Mouse (Mus musculus) heart, adult 8-10 months (tissue): Measurements from ENCODE around the gene Rbbp8nl. TPM values are rescaled to one million over a fixed set of nuclear protein-coding genes. Genes with fewer than 3 reads are reported as not detected.
"Not testable (repeated sequence)": the region's sequence is repeated elsewhere in the genome, so short reads cannot be mapped to it uniquely, and the experiment has no call there.

Experiments used
- DNase-seq: peaks from one replicate; pipeline ENCODE4 v3.0.0; 2022; ENCODE audit warnings: low spot score
- total RNA-seq, 4 experiments: library from RNA; stranded (reverse); gene quantifications; 2 replicates each; pipeline ENCODE4 v1.2.4; 2022

Rbbp8nl gene
- total RNA-seq, 4 experiments from 2014 or later: not detected

DNA sequence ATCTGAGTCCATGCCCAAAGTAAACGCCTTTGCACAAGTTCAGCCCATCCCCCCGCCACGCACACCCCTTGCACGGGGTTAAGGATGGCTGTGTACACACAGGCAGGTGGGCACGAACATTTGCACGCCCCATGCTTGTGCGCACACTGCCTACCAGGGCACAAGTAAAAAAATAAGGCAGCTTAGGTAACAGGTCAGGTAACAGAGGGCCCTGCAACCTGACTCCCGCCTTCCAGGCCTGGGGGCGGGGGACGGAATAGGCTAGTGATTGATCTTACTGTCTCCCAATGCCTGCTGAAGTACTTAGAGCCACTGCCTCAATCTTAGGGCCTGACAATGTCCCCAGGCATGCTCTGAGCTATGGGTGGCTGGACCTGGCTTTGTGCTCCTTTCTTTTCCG is 713 bp downstream of the Rbbp8nl start:
- DNase-seq: no peak

DNA sequence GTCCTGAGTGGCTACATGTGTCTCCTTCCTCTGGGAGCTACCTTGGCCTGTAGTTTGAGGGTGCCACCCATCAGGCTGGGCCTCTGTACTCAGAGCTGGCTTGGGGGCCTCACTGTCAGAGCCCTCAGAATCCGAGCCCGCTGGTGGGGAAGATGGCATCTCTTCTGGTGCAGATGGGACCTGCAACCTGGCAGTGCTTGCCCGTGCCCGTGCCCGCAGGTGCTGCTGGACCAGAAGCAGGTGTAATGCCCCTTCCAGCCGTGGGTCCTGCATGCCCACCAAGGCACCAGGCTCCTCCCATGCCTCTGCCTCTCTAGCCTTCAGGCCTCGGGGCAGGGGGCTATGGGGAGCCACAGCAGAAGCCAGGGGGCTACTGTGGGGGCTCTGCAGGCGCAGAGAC is 10.4 kb downstream of the Rbbp8nl start:
- DNase-seq: no peak

DNA sequence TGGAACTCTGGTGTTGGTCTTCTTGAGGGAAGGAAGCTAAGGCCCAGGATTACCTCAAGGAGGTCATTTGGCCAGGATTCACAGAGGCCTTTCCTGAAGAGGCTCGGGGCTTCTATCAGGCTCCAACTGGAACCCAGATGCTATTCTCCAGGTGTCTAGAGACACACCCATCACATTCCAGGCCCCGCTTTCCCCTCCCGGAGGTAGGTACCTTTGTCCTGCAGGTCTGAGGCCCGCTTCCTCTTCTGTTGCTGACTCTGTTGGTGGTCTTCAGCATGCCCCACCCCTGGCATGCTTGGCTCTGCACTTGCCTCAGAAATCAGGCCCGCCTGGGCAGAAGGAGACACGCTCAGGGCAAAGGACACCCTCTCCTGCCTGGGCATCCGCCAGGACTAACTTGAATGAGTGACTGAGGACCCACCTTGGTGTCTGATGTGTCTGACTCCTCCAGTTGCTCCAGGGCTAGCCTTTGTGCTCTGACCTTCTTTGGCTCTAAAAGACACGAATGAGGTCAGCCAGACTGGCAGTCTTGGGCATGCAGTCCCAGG is 11.8 kb downstream of the Rbbp8nl start:
- no peak for DNase-seq

DNA sequence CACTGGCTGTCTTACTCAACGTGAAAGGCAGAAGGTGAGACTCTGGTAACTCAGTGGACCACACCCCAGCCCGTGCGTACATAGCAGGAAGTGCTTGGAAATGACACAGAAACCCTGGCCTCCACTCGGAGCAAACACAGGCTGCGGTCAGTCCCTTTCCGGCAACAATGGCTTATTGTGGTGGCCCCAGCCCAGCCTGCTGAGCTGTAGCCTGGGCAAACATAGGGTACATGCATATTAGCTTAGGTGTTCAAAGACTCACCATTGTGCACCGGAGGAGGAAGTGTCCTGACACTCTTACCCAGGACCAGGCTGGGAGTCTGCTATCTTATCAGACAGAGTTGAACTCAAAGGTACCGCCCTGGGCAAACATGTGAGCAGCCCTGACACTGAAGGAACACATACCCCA is 12.8 kb downstream of the Rbbp8nl start:
- DNase-seq: no peak

DNA sequence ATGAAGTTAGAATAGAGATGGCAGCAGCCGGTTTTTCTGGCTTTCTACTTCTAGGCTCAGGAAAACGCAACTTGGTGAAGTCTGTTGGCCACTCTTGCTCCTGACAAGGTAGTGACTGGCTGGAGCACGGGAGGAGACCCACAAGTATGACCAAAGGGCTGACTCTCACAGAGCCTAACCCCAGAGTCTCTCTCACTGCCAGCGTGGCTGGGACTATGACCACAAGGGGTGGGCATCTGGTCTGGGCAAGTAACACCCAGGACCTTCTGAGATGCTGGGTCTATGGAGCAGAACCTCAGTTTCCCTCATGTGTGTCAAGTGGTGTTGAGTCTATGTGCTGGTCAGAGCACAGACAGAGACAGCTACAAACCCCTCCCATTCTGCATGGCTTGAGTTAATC is 13.3 kb downstream of the Rbbp8nl start:
- no peak for DNase-seq

DNA sequence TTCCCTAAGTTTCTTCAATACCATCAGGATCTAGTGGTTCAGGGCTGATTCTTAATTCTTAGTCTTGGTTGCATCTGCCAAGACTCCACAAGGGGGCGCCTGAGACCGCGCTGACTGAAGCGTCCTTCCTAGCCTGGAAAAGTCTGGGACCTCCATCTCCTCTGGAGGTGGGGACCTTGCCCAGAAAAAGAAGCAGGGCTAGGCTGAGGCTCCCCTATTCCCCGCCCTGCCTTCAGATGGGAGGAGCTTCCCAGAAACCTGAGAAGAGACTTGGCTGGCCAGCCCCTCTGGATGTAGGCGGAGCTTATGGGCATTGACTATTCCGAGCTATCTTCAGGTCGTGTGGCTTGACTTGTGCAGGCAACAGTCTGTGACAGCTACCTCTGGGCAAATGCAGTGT is 13.8 kb downstream of the Rbbp8nl start:
- peak; percentile 85 for DNase-seq

DNA sequence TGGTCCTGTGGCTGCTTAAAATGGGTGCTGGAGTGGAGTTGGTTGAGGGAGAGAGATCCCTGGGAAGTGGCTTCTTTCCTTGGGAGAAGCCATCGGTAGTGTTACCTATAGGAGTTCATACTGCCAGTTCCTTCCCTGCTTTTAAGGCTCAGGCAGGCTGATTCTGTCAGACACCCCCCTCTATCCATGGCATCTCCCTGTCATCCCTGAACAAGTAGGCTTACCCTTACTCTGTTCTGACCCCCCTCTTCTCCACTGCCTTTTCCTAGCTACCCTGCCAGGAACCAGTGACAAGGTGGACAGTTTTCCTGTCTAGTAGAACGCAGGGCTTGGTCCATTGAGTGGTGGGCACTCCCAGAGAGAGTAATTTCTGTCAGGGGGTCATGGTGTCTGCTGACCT is 15.2 kb downstream of the Rbbp8nl start:
- no peak for DNase-seq

DNA sequence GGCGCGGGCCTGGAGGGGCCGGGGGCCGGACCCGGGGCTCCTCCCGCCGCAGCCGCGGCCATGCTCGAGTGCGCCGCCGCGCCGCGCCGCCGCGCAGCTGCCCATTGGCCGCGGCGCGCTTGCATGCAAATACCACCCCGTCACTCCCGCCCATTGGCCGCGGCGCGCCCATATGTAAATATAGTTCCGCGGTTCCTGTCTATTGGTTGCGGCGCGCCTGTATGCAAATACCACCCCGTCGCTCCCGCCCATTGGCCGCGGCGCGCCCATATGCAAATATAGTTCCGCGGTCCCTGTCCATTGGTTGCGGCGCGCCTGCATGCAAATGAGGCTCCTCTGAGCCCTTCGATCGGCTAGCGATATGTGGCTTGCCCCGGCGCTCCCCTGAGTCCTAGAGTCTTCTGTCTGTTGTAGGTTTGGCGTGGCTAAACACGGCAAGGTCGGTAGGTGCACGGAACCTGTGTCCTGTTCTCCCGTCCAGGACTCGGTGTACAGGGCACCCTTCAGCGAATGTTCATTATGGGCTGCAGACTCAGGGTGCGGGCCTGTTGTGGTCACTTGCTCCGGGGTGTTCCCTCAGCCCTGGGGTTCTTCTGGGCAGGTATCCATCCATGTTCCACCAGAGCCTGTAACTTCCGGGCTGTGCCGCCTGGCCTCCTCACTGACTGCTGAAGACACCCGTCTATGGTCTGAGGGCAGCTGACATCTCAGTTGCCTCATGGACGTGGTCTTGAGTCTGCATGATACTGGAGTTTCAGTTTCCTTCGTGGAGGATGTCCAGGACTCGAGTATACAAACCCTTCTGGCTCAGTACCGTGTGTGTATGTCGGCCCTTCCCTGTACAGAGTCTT is 16.1 kb downstream of the Rbbp8nl start, which contains the start of gene Cables2:
TSS of gene Cables2 (minus strand) at position 103 of the 851 bp plus-strand sequence.
- DNase-seq: peak; percentile 92

DNA sequence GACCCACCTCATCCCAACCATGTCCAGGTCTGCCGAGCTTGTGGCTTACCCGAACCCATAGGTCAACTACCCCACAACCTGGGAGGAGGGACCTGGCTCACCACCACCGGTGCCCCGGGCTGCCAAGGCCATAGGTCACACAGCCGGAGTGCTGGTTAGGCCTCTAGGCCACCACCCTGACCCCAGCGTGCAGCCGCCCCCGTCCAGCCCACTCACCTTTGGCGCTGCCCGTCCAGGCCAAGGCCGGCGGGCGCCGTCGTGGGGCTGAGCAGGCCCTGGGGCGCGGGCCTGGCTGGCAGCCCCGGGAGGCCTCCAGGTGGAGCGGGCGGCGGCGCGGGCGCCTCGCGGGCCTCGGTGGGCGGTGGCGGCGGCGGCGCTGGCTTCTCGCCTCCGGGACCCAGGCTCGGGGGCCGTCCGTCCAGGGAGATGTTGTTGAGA is 16.8 kb downstream of the Rbbp8nl start:
- no peak for DNase-seq

DNA sequence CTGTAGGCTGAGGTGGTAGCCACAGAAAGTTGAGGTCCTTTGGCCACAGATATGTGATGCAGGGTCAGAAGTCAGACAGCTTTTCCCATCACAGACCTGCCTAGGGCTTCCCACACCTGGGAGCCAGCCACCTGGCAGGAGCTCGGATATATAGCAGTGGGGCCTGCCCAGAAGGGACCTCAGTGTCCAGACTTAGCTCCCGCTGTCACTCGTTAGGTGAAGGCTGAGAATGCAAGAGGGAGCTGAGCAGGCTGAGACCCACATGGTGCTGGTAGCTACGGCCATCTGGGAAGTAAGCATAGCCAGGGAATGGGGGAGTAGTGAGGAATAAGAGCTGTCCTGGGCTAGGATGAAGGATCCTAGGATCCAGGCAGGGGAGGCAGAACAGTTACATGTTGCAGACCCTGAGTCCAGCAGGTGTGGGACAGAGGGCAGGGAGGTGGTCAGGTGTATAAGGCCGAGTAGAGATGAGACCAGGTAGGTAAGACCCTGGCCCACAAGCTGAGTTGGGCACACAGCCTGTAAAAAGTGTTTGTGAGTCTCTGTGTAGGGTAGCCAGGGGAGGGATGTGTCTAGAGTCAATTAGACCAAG is 17.8 kb downstream of the Rbbp8nl start:
- DNase-seq: no peak

DNA sequence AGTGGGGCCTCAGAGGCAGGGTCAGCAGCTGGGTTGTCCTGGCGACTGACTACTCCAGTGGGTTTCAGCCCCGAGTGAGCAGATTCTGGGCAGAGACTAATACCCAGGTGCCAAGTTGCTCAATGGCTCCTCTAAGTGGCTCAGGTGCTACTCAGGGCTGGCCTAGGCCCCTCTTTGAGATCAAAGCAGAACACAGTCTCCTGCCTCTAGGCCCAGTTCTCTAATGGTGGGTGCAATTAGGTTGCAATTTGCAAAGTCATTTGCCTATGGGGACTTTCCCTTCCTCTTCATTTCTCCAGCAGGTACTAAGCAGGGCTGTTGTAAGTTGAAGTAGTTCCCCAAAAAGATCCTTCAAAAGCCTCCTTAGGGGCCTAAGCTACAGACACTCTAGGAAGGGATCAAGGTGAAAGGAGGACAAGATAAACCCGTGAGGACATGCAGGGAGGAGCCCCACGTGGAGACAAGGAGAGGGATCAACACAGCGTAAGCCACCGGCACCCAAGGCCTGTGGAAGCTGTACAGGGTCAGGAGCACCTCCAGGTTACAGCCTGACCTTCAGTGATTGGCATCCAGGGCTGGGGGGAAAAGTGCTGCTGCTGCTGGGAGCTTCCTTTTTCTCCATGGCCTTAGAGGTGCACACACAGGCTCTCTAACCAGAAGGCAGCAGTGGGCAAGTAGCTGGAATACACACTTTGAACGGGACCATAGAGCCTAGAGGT is 19.0 kb downstream of the Rbbp8nl start:
- DNase-seq: no peak

DNA sequence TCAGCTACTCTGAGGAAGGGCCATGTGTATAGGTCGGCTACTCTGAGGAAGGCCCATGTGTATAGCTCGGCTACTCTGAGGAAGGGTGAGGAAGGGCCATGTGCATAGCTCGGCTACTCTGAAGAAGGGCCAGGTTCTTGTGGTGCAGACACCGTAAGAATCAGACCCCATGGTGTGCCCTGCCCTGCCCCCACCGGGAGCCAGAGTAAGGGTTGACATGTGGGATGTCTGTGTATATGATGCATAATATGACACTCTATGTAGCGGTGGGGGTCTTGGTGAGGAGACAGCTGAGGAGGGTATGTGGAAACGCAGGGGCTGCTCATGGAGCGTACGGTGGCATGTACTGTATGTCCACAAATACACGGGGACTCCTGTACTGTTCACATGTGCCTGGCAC is 20.4 kb downstream of the Rbbp8nl start:
- no peak for DNase-seq

DNA sequence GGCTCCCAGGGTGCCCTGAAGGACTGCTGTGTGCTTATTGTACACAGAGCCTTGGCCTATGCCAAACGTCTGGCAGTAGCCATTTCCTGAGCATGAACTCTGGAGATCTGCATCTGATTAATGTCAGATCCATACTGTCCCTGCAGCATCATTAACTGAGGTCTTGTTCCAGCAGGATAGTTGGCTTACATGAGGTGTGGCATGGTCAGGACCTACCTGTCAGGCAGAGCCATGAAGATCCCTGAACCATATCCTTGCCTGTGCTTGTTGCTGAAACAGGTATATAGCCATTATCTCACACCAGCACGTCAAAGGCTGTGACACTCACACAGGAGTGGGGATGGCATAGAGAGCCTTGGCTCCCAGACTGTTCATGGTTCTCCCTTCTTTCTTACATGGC is 21.7 kb downstream of the Rbbp8nl start:
- DNase-seq: no peak

DNA sequence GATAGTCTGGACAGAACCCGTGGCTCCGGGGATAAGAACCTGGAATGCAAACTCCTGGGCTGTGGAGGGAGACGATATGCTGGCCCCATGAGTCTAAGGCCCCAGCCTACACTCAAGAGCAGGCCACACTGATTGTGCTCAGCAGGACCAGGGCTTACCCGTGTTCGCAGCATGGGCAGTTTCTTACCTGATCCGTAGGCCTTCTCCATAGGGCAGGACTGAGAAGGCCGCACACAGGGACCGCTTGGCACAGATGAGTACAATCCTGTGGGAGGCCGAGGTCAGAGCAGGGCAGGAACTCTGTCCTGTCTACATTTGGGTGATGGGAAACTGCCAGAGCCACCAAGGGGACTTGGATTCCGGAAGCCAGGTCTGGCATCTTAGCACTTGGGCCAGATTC is 26.8 kb downstream of the Rbbp8nl start:
- no peak for DNase-seq

DNA sequence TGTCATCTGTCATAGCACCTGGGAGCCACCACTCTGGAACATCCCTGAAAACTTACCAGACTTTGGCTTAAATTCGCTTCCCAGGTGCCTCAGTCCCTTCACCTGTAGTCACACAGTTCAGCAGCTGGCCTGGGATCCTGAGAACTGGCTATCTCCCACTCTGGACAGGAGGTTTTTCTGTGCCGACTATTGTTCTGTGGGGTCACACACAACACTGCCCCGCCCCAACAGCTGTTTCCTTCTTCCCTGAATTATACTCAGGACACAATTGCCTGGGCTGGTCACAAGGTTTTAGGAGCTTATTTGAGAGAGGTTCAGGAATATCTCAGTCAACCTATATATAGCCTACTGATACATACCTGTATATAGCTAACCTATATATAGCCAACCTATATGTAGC is 27.2 kb downstream of the Rbbp8nl start:
- DNase-seq: peak; percentile 82

DNA sequence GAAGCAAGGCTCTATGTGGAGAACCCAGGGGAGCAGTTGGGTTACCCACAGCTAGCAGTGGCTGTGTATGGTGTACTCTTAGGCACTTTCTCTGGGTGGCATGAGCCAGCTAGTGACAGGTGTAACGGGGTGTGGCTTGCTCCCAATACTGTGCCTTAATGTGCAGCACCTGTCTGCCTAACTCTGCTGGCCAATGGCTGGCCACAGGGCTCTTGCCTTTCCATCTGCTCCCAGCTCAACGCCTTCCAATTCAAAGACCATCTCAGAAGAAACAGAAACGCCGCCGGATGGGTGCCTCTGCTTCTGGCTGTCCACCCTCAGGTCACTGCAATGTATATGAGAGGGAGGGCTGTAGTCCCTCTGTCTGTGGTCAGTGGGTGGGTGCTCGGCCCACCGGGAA is 27.8 kb downstream of the Rbbp8nl start:
- DNase-seq: no peak

DNA sequence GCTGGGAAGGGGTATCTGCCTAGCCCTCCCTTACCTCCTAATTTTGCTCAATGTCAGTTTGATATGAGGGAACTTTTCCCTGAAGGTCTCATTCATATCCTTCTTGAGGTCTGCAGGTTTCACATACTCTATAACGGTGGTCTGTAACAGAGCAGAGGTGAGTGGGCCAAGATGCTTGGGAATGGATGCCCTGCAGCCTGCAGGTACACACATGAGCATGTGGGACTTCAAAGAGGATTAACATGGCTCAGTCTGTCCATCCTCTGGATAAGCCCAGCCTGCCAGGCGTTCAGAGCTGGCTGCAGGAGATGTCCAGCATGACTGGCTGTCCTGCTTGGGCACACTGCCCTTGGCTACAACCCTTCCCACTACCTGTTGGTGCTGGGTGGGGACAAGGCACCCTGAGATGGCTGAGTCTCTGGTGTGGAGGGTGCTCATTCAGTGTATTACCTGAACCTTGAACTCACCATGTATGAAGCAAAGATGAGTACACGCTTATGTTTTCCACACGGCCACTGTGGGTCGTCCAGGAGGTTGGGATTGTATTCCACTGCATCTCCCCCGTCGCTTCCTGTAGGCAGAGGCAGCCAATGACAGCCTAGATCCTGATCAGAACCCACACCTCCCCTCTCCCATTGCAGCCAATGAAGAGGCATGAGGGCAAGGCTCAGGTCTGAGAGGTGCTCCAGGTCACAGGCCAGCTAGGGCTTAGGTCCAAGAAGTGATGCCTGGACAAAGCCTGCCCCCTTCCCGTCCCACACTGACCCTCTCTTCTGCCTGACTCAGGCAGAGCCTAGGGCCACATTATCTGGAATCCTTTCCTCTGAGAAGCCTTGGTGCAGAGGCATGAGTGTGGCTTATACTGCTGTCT is 28.8 kb downstream of the Rbbp8nl start:
- DNase-seq: no peak

DNA sequence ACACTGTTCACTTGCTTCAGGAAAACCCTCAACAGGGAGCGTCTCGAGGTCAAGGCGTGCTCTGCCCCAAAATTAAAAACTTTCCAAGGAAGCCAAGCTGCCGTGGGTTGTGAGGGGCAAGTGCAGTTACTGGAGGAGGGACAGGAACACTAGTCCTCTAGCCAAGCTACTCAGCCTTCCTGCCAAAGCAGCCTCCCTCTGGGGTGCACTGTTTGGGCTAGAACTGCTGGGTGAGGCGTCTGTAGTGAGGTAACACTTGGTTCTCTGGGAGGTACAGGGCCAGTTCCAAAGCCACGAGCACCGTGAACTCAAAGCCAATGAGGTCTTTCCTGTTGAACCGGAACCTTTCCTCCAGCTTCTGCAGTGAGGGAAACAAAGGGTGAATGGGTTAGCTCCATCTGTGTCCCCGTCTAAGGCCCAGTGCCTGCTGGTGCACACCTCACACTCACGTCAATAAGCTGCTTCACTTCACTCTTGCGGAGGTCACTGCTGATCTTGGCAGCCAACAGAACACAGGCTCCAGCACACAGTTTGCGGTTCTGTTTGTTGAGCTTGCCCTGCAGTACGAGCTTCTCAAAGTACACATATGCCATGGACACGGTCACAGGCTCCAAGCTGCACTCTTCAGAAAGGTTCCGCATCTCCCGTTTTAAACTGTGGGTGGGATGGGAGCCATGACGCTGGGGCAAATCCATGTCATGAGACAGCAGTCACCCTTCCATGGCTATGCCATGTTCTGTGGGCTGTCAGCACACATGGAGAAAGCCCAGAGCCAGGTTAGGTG is 29.7 kb downstream of the Rbbp8nl start:
- DNase-seq: not testable (repeated sequence)

DNA sequence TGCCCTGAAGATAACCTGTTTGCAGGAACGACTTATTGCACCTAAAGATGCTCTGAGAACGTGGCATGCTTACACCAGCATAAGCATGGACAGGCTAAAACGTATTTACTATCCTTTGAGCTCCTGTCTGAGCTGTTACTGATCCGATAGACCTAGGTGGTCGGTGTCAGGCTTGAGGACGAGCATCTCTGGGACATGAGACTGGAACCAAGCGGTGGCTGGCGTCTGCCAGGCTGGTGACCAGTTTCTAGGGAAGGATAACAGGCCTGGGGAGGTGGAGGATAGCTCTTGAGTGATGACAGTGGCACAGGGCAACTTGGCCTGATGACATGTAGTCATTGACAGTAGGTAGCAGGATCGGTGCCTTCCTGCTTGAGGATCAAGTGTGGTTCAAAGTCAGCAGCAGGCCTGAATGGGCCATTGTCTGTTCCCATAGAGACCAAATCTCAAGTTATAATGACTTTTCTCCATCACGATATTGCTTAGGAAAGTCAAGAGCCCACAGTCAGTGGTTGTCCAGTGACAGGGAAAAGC is 30.7 kb downstream of the Rbbp8nl start:
- DNase-seq: not testable (repeated sequence)
